Mouse (Mus musculus) cerebellum, adult 2 months (tissue): ENCODE measurements around the gene Tnr.

Experiments used
- CTCF ChIP-seq: fragments of 200-500 bp; IDR thresholded peaks from 2 replicates; pipeline ENCODE4 v1.5.1; 2011; ENCODE audit warnings: low read depth, mild to moderate bottlenecking, control low read depth, low read length, moderate library complexity, borderline replicate concordance; ENCODE audit not compliant: insufficient read depth
- POLR2A ChIP-seq: fragments of 200-500 bp; IDR thresholded peaks from 2 replicates; pipeline ENCODE4 v1.6.1; 2011; ENCODE audit warnings: low read length, control low read depth, borderline replicate concordance; ENCODE audit not compliant: insufficient read depth

- TF ChIP-seq POLR2A: no peak
- no peak for TF ChIP-seq CTCF
These were observed 91.3 kb downstream of the Tnr start for GRCm38 (mm10) chr1:159614644-159615431.
